Mouse (Mus musculus) heart, postnatal 0 days (tissue): ENCODE measurements at regions not wholly inside any gene's neighbourhood (a gene's known extent, or its start where the extent isn't known, plus 50 kb on each side); places are given as distances from the start of the nearest gene placed in this dataset.

ENCODE experiments used
- CTCF ChIP-seq: IDR thresholded peaks from 2 replicates; pipeline ENCODE4 v1.5.1; 2016; ENCODE audit warnings: antibody characterized with exemption, control low read depth, low read depth
- EP300 ChIP-seq: IDR thresholded peaks from 2 replicates; pipeline ENCODE4 v1.6.1; 2016; ENCODE audit warnings: antibody characterized with exemption, low read depth

DNA sequence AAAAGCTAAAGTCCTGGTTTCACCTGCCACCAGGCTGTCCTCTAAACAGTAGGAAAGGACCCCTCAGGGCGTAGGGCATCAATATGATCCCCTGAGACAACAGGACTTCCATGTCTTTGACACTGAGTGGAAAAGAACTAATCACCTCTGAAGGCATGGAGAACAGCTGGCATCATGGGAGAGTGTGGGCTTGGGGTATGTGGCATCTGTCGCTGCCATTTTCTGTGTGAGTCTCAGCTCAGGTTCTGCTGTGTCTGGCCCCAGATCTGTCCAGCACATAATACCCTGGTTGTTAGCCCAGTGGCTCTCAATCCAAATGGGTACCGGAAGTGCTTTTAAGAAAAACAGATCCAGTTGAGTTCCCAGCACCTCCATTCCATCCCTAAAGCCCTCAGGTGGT lies 101.3 kb downstream of the Ephb3 start:
- TF ChIP-seq EP300: no peak
- TF ChIP-seq CTCF: no peak
